In genomic region chr3:88057030-88057429, GRCm38 (mm10) we compare ENCODE assay signal across 11 mouse cellular contexts. TPM values are rescaled to one million over a fixed set of nuclear protein-coding genes. Genes with fewer than 3 reads are reported as not detected.
A peak's percentile ranks its signal among the peaks of the same experiment; 100 is the strongest.
DNase-seq lines count a peak whose midpoint lies in the region; ATAC-seq and TF ChIP-seq lines count a peak whose summit lies in the region.
"Had no signal": no experiment of that assay in that cellular context is flagged by ENCODE, and none has a peak within 500 bp of the region (broad histone marks: within the 10 kb centered on the region; RNA-seq: fewer than 3 reads in every experiment).

No protein-coding gene starts in this region.

- no peak for DNase-seq in lung, postnatal 0 days (ENCODE audit: low spot score)
- DNase-seq in lung, postnatal 4 days: no peak
- DNase-seq in hindbrain, embryonic 11.5 days (ENCODE audit: low spot score): no peak
- DNase-seq in Muller cell, postnatal 12 days (ENCODE audit: inconsistent ontology term): no peak
- DNase-seq in cerebellum, adult 18-20 months: no peak
- DNase-seq in adrenal gland, postnatal 14 days: no peak
- DNase-seq: cerebellum, adult 9-10 months had no signal

- no peak for TF ChIP-seq EP300 in lung, postnatal 0 days (IDR thresholded peaks at IDR 0.05)

- no peaks in the 10 kb centered on the region for H3K36me3 ChIP-seq in lung, postnatal 0 days (ENCODE audit: insufficient read depth, low read length)
- H3K36me3 ChIP-seq in hindbrain, embryonic 11.5 days (ENCODE audit: control insufficient read depth, insufficient read depth, low read length): peaks cover 3% of the 10 kb centered on the region; the same call in 1 of the 2 replicates
- peaks cover 47% of the 10 kb centered on the region for H3K36me3 ChIP-seq in liver, embryonic 15.5 days (replicated peaks)

- no peak for TF ChIP-seq CTCF in lung, postnatal 0 days (IDR thresholded peaks at IDR 0.05)

- peaks cover 9% of the 10 kb centered on the region for H3K4me1 ChIP-seq in lung, postnatal 0 days (ENCODE audit: insufficient read depth, low read depth, low read length)
- 0 out of 2 replicates have a peak, but pooled peaks cover 4% of the 10 kb centered on the region for H3K4me1 ChIP-seq in hindbrain, embryonic 11.5 days (replicated peaks; ENCODE audit: control insufficient read depth, insufficient read depth, low read length)
- peaks cover 22% of the 10 kb centered on the region for H3K4me1 ChIP-seq in liver, embryonic 15.5 days (replicated peaks)

- WGBS in lung, postnatal 0 days: 82% methylated on average over 6 of the region's 6 CpGs
- WGBS in hindbrain, embryonic 11.5 days: 88% methylated on average over 6 of the region's 6 CpGs
- WGBS in liver, embryonic 15.5 days (ENCODE audit: insufficient replicate concordance): 82% methylated on average over 6 of the region's 6 CpGs

- no peaks in the 10 kb centered on the region for H3K9me3 ChIP-seq in lung, postnatal 0 days (ENCODE audit: low read length)
- no peaks in the 10 kb centered on the region for H3K9me3 ChIP-seq in hindbrain, embryonic 11.5 days (ENCODE audit: control insufficient read depth, low read length)
- H3K9me3 ChIP-seq in liver, embryonic 15.5 days (replicated peaks): no peaks in the 10 kb centered on the region

- no peak overlapping the region for H3K4me2 ChIP-seq in lung, postnatal 0 days (replicated peaks; ENCODE audit: low read depth, low read length)
- H3K4me2 ChIP-seq in hindbrain, embryonic 11.5 days (replicated peaks; ENCODE audit: low read depth, low read length): no peak overlapping the region
- peak overlapping the region; percentile 93 for H3K4me2 ChIP-seq in liver, embryonic 15.5 days

- peak overlapping the region; percentile 74; the same call in 1 of the 2 replicates for H3K9ac ChIP-seq in lung, postnatal 0 days (replicated peaks; ENCODE audit: low read depth)
- 0 out of 2 replicates have a peak overlapping the region, but pooled peaks have one; percentile 4 for H3K9ac ChIP-seq in hindbrain, embryonic 11.5 days (ENCODE audit: low read depth, low read length)
- peak overlapping the region; percentile 68; the same call in 1 of the 2 replicates for H3K9ac ChIP-seq in liver, embryonic 15.5 days

- no peak overlapping the region for H3K27ac ChIP-seq in lung, postnatal 0 days (ENCODE audit: low read length)
- no peak overlapping the region for H3K27ac ChIP-seq in hindbrain, embryonic 11.5 days (ENCODE audit: low read depth, low read length)
- no peak overlapping the region for H3K27ac ChIP-seq in liver, embryonic 15.5 days (replicated peaks)

- H3K27me3 ChIP-seq in lung, postnatal 0 days (replicated peaks; ENCODE audit: insufficient read depth, low read length): no peaks in the 10 kb centered on the region
- H3K27me3 ChIP-seq in hindbrain, embryonic 11.5 days (ENCODE audit: control insufficient read depth, insufficient read depth, low read length): no peaks in the 10 kb centered on the region
- H3K27me3 ChIP-seq in liver, embryonic 15.5 days: no peaks in the 10 kb centered on the region

- no peak overlapping the region for H3K4me3 ChIP-seq in lung, postnatal 0 days (ENCODE audit: low read depth, low read length)
- no peak overlapping the region for H3K4me3 ChIP-seq in hindbrain, embryonic 11.5 days (ENCODE audit: low read depth, low read length)
- peak overlapping the region; percentile 72 for H3K4me3 ChIP-seq in liver, embryonic 15.5 days (replicated peaks)

- ATAC-seq in lung, postnatal 0 days: no peak
- no peak for ATAC-seq in hindbrain, embryonic 11.5 days (ENCODE audit: low FRiP score)
- no peak for ATAC-seq in liver, embryonic 15.5 days (ENCODE audit: insufficient read depth)

RNA-seq across cellular contexts. Expression of gene Naxe, which starts 1.3 kb away (rescaled TPM):
- 180 and 186 TPM in 2 replicates for polyA plus RNA-seq in lung, postnatal 0 days (2015; fragmentation: Nextera tagmentation; extraction: Ambion mirVana)
- polyA plus RNA-seq in hindbrain, embryonic 11.5 days (2014; fragmentation: Nextera tagmentation; extraction: Ambion mirVana): 133 and 138 TPM in 2 replicates
- polyA plus RNA-seq in liver, embryonic 15.5 days (2015; fragmentation: Nextera tagmentation; extraction: Ambion mirVana): 75.0 and 81.5 TPM in 2 replicates
- 135 and 138 TPM in 2 replicates for total RNA-seq in adrenal gland, postnatal 14 days (2021)

RNA-seq across cellular contexts. Expression of gene Gpatch4, which starts 14.1 kb away (rescaled TPM):
- polyA plus RNA-seq in lung, postnatal 0 days (2015; fragmentation: Nextera tagmentation; extraction: Ambion mirVana): 8.0 and 10.8 TPM in 2 replicates
- polyA plus RNA-seq in hindbrain, embryonic 11.5 days (2014; fragmentation: Nextera tagmentation; extraction: Ambion mirVana): 34.4 and 37.4 TPM in 2 replicates
- 14.3 and 18.1 TPM in 2 replicates for polyA plus RNA-seq in liver, embryonic 15.5 days (2015; fragmentation: Nextera tagmentation; extraction: Ambion mirVana)
- total RNA-seq in adrenal gland, postnatal 14 days (2021): 15.7 and 22.5 TPM in 2 replicates

RNA-seq across cellular contexts. Expression of gene Ttc24, which starts 21.1 kb away (rescaled TPM):
- not detected in 2 replicates for polyA plus RNA-seq in lung, postnatal 0 days (2015; fragmentation: Nextera tagmentation; extraction: Ambion mirVana)
- not detected in 2 replicates for polyA plus RNA-seq in hindbrain, embryonic 11.5 days (2014; fragmentation: Nextera tagmentation; extraction: Ambion mirVana)
- polyA plus RNA-seq in liver, embryonic 15.5 days (2015; fragmentation: Nextera tagmentation; extraction: Ambion mirVana): not detected in 2 replicates
- not detected in 2 replicates for total RNA-seq in adrenal gland, postnatal 14 days (2021)
- total RNA-seq: gastrocnemius, adult 18-20 months; neutrophil, adult 5-6 weeks had no signal
- polyA plus RNA-seq: large intestine, adult 2 months had no signal

RNA-seq across cellular contexts. Expression of gene Iqgap3, which starts 24.7 kb away (rescaled TPM):
- 0.92 and 1.6 TPM in 2 replicates for polyA plus RNA-seq in lung, postnatal 0 days (2015; fragmentation: Nextera tagmentation; extraction: Ambion mirVana)
- polyA plus RNA-seq in hindbrain, embryonic 11.5 days (2014; fragmentation: Nextera tagmentation; extraction: Ambion mirVana): 10.5 and 13.5 TPM in 2 replicates
- polyA plus RNA-seq in liver, embryonic 15.5 days (2015; fragmentation: Nextera tagmentation; extraction: Ambion mirVana): 7.3 and 8.0 TPM in 2 replicates
- total RNA-seq in adrenal gland, postnatal 14 days (2021): 7.3 and 8.0 TPM in 2 replicates
- total RNA-seq: neutrophil, adult 5-6 weeks had no signal

RNA-seq across cellular contexts. Expression of gene Hapln2, which starts 29.6 kb away (rescaled TPM):
- not detected in 2 replicates for polyA plus RNA-seq in lung, postnatal 0 days (2015; fragmentation: Nextera tagmentation; extraction: Ambion mirVana)
- not detected in 2 replicates for polyA plus RNA-seq in hindbrain, embryonic 11.5 days (2014; fragmentation: Nextera tagmentation; extraction: Ambion mirVana)
- not detected in 2 replicates for polyA plus RNA-seq in liver, embryonic 15.5 days (2015; fragmentation: Nextera tagmentation; extraction: Ambion mirVana)
- total RNA-seq in adrenal gland, postnatal 14 days (2021): not detected in 2 replicates
- total RNA-seq: gastrocnemius, adult 18-20 months; neutrophil, adult 5-6 weeks had no signal
- polyA plus RNA-seq: large intestine, adult 2 months had no signal

Comparison
In these comparisons a context has a peak if more than half of its experiments do, and no peak if none do; other contexts are left out.
1. H3K9ac ChIP-seq: peak in every context shown above with its lines; median percentile 74 in lung, postnatal 0 days; 68 in liver, embryonic 15.5 days; 4 in hindbrain, embryonic 11.5 days.